Mouse (Mus musculus) lung, adult 2 months (tissue): ENCODE results near the gene Cactin. TPM values are rescaled to one million over a fixed set of nuclear protein-coding genes. Genes with fewer than 3 reads are reported as not detected.

ENCODE experiments used
- DNase-seq: peaks from one replicate; pipeline ENCODE4 v3.0.0; 2022
- H3K4me1 ChIP-seq: fragments of 200-500 bp; 2 replicates; pipeline ENCODE4 v1.6.1; 2011; ENCODE audit warnings: low read length; ENCODE audit not compliant: control insufficient read depth, insufficient read depth
- H3K4me3 ChIP-seq: fragments of 200-500 bp; replicated peaks from 2 replicates; pipeline ENCODE3; 2011; ENCODE audit warnings: low read depth, mild to moderate bottlenecking, control low read depth, low read length; ENCODE audit errors: extremely low read depth
- CTCF ChIP-seq: fragments of 200-500 bp; IDR thresholded peaks from 2 replicates; pipeline ENCODE4 v1.5.1; 2011; ENCODE audit warnings: mild to moderate bottlenecking, low read length, control low read depth; ENCODE audit not compliant: insufficient read depth
- POLR2A ChIP-seq: fragments of 200-500 bp; IDR thresholded peaks from 2 replicates; pipeline ENCODE4 v1.6.1; 2011; ENCODE audit warnings: low read depth, mild to moderate bottlenecking, control low read depth, low read length, borderline replicate concordance; ENCODE audit errors: extremely low read depth
- WGBS: fragments of 180-500 bp; shearing (Covaris S2); methylation state at CpG from one replicate; pipeline ENCODE4 v1.1.7; 2018; 5-methylcytosine and 5-hydroxymethylcytosine counted together
- polyA plus RNA-seq: library from polyadenylated mRNA; depleted of rRNA; stranded (reverse); fragments of >200 nt; gene quantifications from 2 replicates; pipeline ENCODE4 v1.2.3, GENCODE M21; 2012

Cactin gene
- polyA plus RNA-seq, 1 experiment: 30.5 TPM

GRCm38 (mm10) chr10:81323141-81323775 is 2.4 kb downstream of the Cactin start:
- TF ChIP-seq POLR2A (no peak), CTCF (no peak)
- Histone ChIP-seq H3K4me3 (no peak overlapping the region), H3K4me1 (peaks cover 14% of the 10 kb centered on the region)
- no peak for DNase-seq
- 88% methylated on average over 23 of the region's 23 CpGs for WGBS

- no peak for DNase-seq
- peaks cover 15% of the 10 kb centered on the region for H3K4me1 ChIP-seq
- TF ChIP-seq POLR2A: no peak
- TF ChIP-seq CTCF: no peak
- no peak overlapping the region for H3K4me3 ChIP-seq
- whole genome bisulfite sequencing: 92% methylated on average over 18 of the region's 18 CpGs
Observed at GRCm38 (mm10) chr10:81323791-81324530, 3.1 kb downstream of the Cactin start.

GRCm38 (mm10) chr10:81325176-81325575 is 4.3 kb downstream of the Cactin start:
- Histone ChIP-seq H3K4me3 (no peak overlapping the region), H3K4me1 (peaks cover 21% of the 10 kb centered on the region)
- 90% methylated on average over 21 of the region's 21 CpGs for WGBS
- no peak for TF ChIP-seq CTCF
- TF ChIP-seq POLR2A: no peak
- DNase-seq: no peak

- Histone ChIP-seq H3K4me1 (peaks cover 24% of the 10 kb centered on the region), H3K4me3 (no peak overlapping the region)
- no peak for DNase-seq
- 90% methylated on average over 18 of the region's 18 CpGs for WGBS
- TF ChIP-seq POLR2A: no peak
- no peak for TF ChIP-seq CTCF
Observed at GRCm38 (mm10) chr10:81325781-81326180, 4.9 kb downstream of the Cactin start.

- no peak for DNase-seq
- WGBS: 34% methylated on average over 6 of the region's 6 CpGs
- no peak overlapping the region for H3K4me3 ChIP-seq
- peaks cover 21% of the 10 kb centered on the region for H3K4me1 ChIP-seq
- TF ChIP-seq CTCF (no peak), POLR2A (0 out of 2 replicates have a peak, but pooled peaks have one; percentile 3)
Observed at GRCm38 (mm10) chr10:81326858-81327257, 6.0 kb downstream of the Cactin start.

- WGBS: 22% methylated on average over 2 of the region's 2 CpGs
- no peak overlapping the region for H3K4me3 ChIP-seq
- TF ChIP-seq CTCF: no peak
- no peak for TF ChIP-seq POLR2A
- DNase-seq: no peak
- H3K4me1 ChIP-seq: peaks cover 20% of the 10 kb centered on the region
Observed at GRCm38 (mm10) chr10:81327959-81328358, 7.1 kb downstream of the Cactin start.

- WGBS: 9% methylated on average over 10 of the region's 10 CpGs
- no peak for TF ChIP-seq CTCF
- TF ChIP-seq POLR2A: no peak
- Histone ChIP-seq H3K4me3 (no peak within 1 kb of the TSS), H3K4me1 (peaks cover 20% of the 10 kb centered on the region)
- no peak for DNase-seq
Observed at GRCm38 (mm10) chr10:81328386-81328785, 7.5 kb downstream of the Cactin start, which contains the start of gene Tbxa2r. Gene Tbxa2r, plus strand, starts transcription at chr10:81328731.

- no peak for TF ChIP-seq CTCF
- peak; percentile 6; the same call in 1 of the 2 replicates for TF ChIP-seq POLR2A
- no peak overlapping the region for H3K4me3 ChIP-seq
- 36% methylated on average over 10 of the region's 10 CpGs for WGBS
- H3K4me1 ChIP-seq: peaks cover 20% of the 10 kb centered on the region
- DNase-seq: no peak
Observed at GRCm38 (mm10) chr10:81329194-81329975, 8.5 kb downstream of the Cactin start.

GRCm38 (mm10) chr10:81330007-81330406 is 9.1 kb downstream of the Cactin start:
- Histone ChIP-seq H3K4me1 (peaks cover 20% of the 10 kb centered on the region), H3K4me3 (no peak overlapping the region)
- TF ChIP-seq CTCF (no peak), POLR2A (no peak)
- DNase-seq: no peak
- WGBS: 44% methylated on average over 4 of the region's 4 CpGs
